Mouse (Mus musculus) neural tube, embryonic 12.5 days (tissue): ENCODE results near the gene Pex13. TPM values are rescaled to one million over a fixed set of nuclear protein-coding genes. Genes with fewer than 3 reads are reported as not detected.
A peak's percentile ranks its signal among the peaks of the same experiment; 100 is the strongest.

ENCODE experiments used
- ATAC-seq: fragments of 200-750 bp; cut with Nextera tagmentation; 2 replicates; pipeline ENCODE4 v1.8.0; 2017; ENCODE audit warnings: low read depth, mild to moderate bottlenecking, moderate TSS enrichment, moderate library complexity; ENCODE audit not compliant: low FRiP score
- H3K27ac ChIP-seq: fragments of 300-500 bp; sonication (generic); 2 replicates; pipeline ENCODE4 v1.5.1; 2016
- H3K27me3 ChIP-seq: fragments of 300-500 bp; sonication (generic); replicated peaks from 2 replicates; pipeline ENCODE4 v1.6.1; 2016; ENCODE audit warnings: mild to moderate bottlenecking
- H3K36me3 ChIP-seq: fragments of 300-500 bp; sonication (generic); 2 replicates; pipeline ENCODE4 v1.6.1; 2016; ENCODE audit warnings: mild to moderate bottlenecking
- H3K4me1 ChIP-seq: fragments of 300-500 bp; sonication (generic); 2 replicates; pipeline ENCODE4 v1.6.1; 2016
- H3K4me2 ChIP-seq: fragments of 300-500 bp; sonication (generic); replicated peaks from 2 replicates; pipeline ENCODE4 v1.6.1; 2016; ENCODE audit warnings: mild to moderate bottlenecking
- H3K4me3 ChIP-seq: fragments of 300-500 bp; sonication (generic); 2 replicates; pipeline ENCODE4 v1.5.1; 2016
- H3K9ac ChIP-seq: fragments of 300-500 bp; sonication (generic); 2 replicates; pipeline ENCODE4 v1.6.1; 2016; ENCODE audit warnings: mild to moderate bottlenecking
- H3K9me3 ChIP-seq: fragments of 300-500 bp; sonication (generic); 2 replicates; pipeline ENCODE4 v1.6.1; 2016; ENCODE audit warnings: mild to moderate bottlenecking
- WGBS: fragments of 180-500 bp; shearing (Covaris S2); methylation state at CpG from one replicate; pipeline ENCODE4 v1.1.7; 2016; 5-methylcytosine and 5-hydroxymethylcytosine counted together
- polyA plus RNA-seq: library from polyadenylated mRNA; unstranded; fragments of >200 nt; fragmentation: Nextera tagmentation; extraction: Ambion mirVana; gene quantifications from 2 replicates; pipeline ENCODE4 v1.2.1, GENCODE M21; 2016

Pex13 gene
- polyA plus RNA-seq = 45.5 and 46.8 TPM in 2 replicates

DNA sequence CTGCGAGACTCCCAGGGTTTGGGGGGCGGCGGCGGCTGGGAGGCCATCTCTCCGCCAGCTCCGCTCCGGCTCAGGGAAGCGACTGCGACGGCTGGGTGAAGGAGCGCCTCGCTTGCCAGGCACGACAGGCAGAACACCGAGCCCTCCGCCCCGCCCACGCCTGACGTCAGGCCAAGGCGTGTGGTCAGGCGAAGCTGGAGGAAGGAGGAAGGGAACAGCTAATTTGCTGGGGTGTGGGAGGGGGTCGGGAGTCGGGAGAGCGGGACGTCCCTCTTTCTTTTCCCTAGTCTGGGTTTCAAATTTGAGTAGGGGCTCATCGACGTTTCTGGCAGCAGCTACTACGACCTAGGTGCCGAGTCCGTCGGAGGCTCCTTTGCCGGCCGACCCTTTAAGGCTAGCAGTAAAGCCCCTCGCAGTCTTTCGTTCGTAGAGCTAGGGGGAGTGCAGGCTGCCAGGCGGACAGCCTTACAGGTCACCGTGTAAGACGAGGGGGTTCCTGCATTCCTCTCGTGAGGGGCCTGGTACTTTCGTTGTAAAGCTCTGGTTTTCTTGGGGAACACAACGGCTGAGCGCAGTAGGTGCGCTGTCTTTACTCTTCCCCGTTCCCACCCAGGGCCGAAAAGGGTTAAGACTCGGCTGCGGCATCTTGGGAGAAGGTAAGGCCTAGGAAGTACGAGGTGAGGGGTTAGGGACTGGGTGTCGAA, at the start of gene Pex13:
Pex13 (minus strand) TSS at position 162 of the 704 bp plus-strand sequence.
- Histone ChIP-seq H3K4me2 (peak within 1 kb of the TSS; percentile 67), H3K9ac (peak within 1 kb of the TSS; percentile 89)
- under 1% methylated on average over 49 of the region's 49 CpGs for WGBS

GRCm38 (mm10) chr11:23712299-23712698, 46.5 kb upstream of the Pex13 start:
- Histone ChIP-seq H3K4me2 (no peak overlapping the region), H3K9ac (no peak overlapping the region), H3K27me3 (no peaks in the 10 kb centered on the region), H3K4me1 (no peaks in the 10 kb centered on the region), H3K36me3 (peaks cover 73% of the 10 kb centered on the region), H3K27ac (no peak overlapping the region), H3K4me3 (no peak overlapping the region), H3K9me3 (no peaks in the 10 kb centered on the region)
- no peak for ATAC-seq
- 97% methylated on average over 3 of the region's 3 CpGs for WGBS

More for the DNA sequence above, at the start of gene Pex13:
- no peaks in the 10 kb centered on the region for H3K9me3 ChIP-seq
- H3K27me3 ChIP-seq = no peaks in the 10 kb centered on the region
- H3K4me1 ChIP-seq = peaks cover 6% of the 10 kb centered on the region; the same call in 1 of the 2 replicates
- 0 out of 2 replicates have a peak, but pooled peaks cover 3% of the 10 kb centered on the region for H3K36me3 ChIP-seq
- H3K27ac ChIP-seq = peak within 1 kb of the TSS; percentile 93
- peak; percentile 99 for ATAC-seq
- H3K4me3 ChIP-seq = peak within 1 kb of the TSS; percentile 86

DNA sequence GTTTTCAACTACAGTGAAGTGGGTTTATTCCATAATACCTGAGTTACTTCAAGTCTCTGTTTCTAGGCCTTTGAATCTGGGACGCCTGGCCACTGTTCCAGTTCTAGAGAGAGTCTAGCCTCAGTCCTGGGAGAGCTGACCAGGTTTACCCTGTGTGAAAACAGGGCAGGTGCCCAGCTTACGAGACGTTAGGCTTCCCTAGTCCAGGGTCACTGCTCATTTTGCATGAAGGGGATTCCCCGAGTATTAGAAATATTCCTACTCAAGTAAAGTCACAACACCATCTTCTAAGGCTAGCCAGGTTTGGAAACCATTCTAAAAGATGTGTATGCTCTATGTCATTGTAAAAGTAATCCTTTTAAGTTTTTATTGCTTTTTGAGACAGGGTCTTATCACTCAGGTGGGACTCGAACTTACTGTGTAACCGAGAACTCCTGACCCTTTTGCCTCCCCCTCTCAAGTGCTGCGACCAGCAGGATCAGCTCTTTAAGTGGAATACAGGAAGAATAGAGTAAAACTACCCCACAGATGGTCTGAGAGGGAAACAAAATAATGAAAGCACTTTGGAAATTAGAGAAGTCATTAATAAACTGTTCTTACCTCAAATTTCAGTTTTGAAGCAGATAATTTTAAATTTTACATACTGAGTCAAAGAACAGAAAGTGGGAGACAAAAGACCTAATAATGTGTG, 39.0 kb upstream of the Pex13 start:
- H3K27ac ChIP-seq = no peak overlapping the region
- no peaks in the 10 kb centered on the region for H3K9me3 ChIP-seq
- no peak overlapping the region for H3K4me2 ChIP-seq
- no peaks in the 10 kb centered on the region for H3K4me1 ChIP-seq
- 82% methylated on average over 7 of the region's 7 CpGs for WGBS
- no peaks in the 10 kb centered on the region for H3K27me3 ChIP-seq
- no peak overlapping the region for H3K4me3 ChIP-seq
- no peak for ATAC-seq
- H3K9ac ChIP-seq = no peak overlapping the region
- peaks cover 34% of the 10 kb centered on the region for H3K36me3 ChIP-seq

- H3K27me3 ChIP-seq = no peaks in the 10 kb centered on the region
- WGBS = 87% methylated on average over 3 of the region's 3 CpGs
- H3K4me2 ChIP-seq = no peak overlapping the region
- H3K9me3 ChIP-seq = no peaks in the 10 kb centered on the region
- H3K4me1 ChIP-seq = no peaks in the 10 kb centered on the region
- H3K27ac ChIP-seq = no peak overlapping the region
- H3K36me3 ChIP-seq = peaks cover 16% of the 10 kb centered on the region; the same call in 1 of the 2 replicates
- no peak overlapping the region for H3K9ac ChIP-seq
- no peak overlapping the region for H3K4me3 ChIP-seq
- ATAC-seq = no peak
Observed at GRCm38 (mm10) chr11:23701831-23702230, 36.1 kb upstream of the Pex13 start.

DNA sequence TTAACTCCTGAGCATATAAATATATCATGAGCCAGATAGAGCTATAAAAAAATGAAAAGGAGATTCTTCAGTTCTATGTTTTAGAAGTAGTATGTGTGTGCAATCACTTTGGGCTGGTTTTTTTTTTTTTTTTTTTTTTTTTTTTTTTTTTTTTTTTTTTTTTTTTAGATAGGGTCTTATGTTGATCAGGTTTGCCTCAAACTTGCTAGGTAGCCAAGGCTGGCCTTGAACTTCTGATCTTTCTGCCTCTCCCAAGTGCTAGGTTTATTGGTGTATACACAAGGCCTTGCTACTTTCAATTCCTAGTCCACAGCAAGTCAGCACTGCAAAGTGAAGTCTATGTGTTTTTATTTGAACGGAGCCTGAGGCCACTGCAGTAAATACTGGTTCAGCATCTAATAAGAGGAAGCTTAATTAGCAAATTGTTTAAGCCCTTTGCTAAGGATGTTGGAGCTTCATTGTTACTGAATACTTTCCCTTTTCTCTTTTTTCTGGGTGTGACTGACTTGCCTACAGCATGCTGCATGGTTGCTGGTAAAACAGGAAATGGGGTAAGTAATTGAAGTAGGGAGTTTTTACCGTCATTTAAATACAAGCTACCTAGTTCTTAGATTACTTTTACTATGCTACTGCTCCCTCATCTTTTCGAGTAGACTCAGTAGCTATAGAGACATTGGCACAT, 33.8 kb upstream of the Pex13 start:
- no peak for ATAC-seq
- WGBS = 81% methylated on average over 3 of the region's 3 CpGs
- no peaks in the 10 kb centered on the region for H3K9me3 ChIP-seq
- H3K4me3 ChIP-seq = no peak overlapping the region
- H3K36me3 ChIP-seq = peaks cover 9% of the 10 kb centered on the region; the same call in 1 of the 2 replicates
- no peak overlapping the region for H3K27ac ChIP-seq
- H3K27me3 ChIP-seq = no peaks in the 10 kb centered on the region
- H3K9ac ChIP-seq = no peak overlapping the region
- H3K4me1 ChIP-seq = no peaks in the 10 kb centered on the region
- H3K4me2 ChIP-seq = no peak overlapping the region

DNA sequence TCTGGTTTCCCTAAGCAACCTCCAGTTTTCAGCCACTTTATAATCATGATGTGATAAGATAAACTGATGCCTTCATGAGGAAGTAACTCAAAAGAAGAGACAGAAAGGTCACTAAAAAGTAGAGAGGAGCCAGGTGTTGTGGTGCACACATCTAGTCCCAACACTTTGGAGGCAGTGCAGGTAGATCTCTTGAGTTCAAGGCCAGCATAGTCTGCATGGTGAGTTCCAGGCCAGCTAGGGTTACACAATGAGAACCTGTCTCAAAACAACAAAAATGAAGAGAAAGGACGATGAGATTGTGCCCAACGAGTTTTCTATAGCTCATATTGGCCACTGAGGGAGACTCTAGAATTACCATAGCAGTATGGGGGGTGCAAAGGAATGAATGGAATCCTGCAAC, 32.8 kb upstream of the Pex13 start:
- no peak overlapping the region for H3K4me3 ChIP-seq
- H3K27me3 ChIP-seq = no peaks in the 10 kb centered on the region
- no peak overlapping the region for H3K27ac ChIP-seq
- H3K36me3 ChIP-seq = 0 out of 2 replicates have a peak, but pooled peaks cover 5% of the 10 kb centered on the region
- no peaks in the 10 kb centered on the region for H3K9me3 ChIP-seq
- no peaks in the 10 kb centered on the region for H3K4me1 ChIP-seq
- no peak overlapping the region for H3K9ac ChIP-seq
- 80% methylated on average over 2 of the region's 2 CpGs for WGBS
- H3K4me2 ChIP-seq = no peak overlapping the region
- no peak for ATAC-seq

DNA sequence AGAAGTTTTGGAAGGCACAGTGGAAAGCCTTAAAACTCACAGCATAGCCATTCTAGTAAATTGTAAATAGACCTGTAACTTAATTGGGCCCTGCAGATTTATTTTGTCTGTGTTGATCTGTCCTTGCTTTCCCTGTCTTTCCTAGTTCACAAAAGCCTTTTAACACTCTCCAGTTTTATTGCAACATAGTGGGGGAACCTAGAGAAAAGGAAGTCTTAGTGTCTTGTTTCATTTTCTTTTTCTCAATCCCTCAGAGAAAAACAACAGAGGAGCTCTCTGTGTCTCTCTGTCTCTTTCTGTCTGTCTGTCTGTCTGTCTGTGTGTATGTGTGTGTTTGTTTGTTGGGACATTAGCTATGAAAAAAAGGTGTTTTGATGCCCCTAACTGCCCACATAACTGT, 30.1 kb upstream of the Pex13 start:
- Histone ChIP-seq H3K9me3 (no peaks in the 10 kb centered on the region), H3K36me3 (no peaks in the 10 kb centered on the region; the same call in 1 of the 2 replicates), H3K4me1 (no peaks in the 10 kb centered on the region), H3K27me3 (no peaks in the 10 kb centered on the region), H3K4me3 (no peak overlapping the region), H3K27ac (no peak overlapping the region), H3K9ac (no peak overlapping the region), H3K4me2 (no peak overlapping the region)
- no peak for ATAC-seq

DNA sequence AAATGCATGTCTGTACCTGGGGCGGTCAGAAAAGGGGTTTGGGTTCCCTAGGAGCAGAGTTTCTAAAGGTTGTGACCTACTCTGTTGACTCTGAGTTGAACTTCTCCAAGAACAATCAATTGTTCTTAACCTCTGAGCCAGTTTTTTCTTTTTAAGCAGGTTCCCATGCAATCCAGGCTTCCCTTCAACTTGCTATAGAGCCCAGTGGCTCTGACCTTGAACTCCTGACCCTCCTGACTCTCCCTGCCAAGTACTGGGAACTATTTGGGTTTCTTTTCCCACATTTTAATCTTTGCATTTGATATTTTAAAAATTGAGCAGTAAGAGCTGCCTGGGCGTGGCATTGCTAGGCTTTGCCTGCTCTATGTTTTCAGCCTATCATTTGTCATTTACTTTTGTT, 27.5 kb upstream of the Pex13 start:
- no peaks in the 10 kb centered on the region for H3K27me3 ChIP-seq
- no peak overlapping the region for H3K4me3 ChIP-seq
- 91% methylated on average over 2 of the region's 2 CpGs for WGBS
- no peaks in the 10 kb centered on the region for H3K4me1 ChIP-seq
- no peak overlapping the region for H3K27ac ChIP-seq
- no peak for ATAC-seq
- no peaks in the 10 kb centered on the region for H3K9me3 ChIP-seq
- peaks cover 7% of the 10 kb centered on the region for H3K36me3 ChIP-seq
- H3K4me2 ChIP-seq = no peak overlapping the region
- no peak overlapping the region for H3K9ac ChIP-seq

DNA sequence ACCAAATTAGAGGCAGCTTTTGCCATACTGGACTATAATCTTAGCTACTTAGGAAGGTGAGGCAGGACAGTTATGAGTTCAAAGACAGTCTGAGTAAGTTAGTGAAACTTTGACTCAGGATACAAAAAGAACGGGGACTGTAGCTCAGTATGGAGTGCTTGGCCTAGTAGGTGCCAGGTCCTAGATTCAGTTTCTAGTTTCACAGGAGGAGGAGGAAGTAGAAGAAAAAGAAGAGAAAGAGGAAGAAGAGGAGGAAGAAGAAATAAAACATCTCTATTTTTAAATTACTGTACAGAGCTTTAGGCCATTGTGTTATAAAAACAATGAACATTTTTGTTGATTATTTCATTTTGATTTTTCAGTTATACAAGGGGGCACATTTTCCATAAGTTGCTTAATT, 22.3 kb upstream of the Pex13 start:
- no peak overlapping the region for H3K4me3 ChIP-seq
- no peak overlapping the region for H3K4me2 ChIP-seq
- ATAC-seq = no peak
- H3K9ac ChIP-seq = no peak overlapping the region
- no peak overlapping the region for H3K27ac ChIP-seq
- 94% methylated on average over 1 of the region's 1 CpGs for WGBS
- H3K36me3 ChIP-seq = peaks cover 9% of the 10 kb centered on the region
- H3K27me3 ChIP-seq = no peaks in the 10 kb centered on the region
- H3K9me3 ChIP-seq = no peaks in the 10 kb centered on the region
- no peaks in the 10 kb centered on the region for H3K4me1 ChIP-seq

DNA sequence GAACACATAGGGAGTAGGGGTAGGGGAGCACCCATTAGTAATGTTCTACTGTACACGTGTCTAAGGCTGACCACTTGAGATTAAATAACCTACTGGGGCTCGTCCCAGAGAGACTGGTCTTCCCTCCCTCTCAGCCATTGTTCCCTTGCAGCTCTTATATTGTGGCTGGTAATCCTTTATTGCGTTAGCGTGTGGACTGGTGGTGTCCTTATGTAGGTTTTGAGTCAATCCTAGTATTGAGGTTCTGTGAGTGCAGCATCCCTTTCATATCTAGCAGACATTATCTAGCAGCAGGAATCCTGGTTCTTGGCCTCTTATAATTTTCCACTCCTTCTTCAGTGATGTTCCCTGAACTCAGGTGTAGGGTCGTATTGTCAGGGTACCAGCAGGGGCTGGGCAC, 20.9 kb upstream of the Pex13 start:
- peaks cover 15% of the 10 kb centered on the region for H3K36me3 ChIP-seq
- no peak overlapping the region for H3K27ac ChIP-seq
- no peak overlapping the region for H3K9ac ChIP-seq
- WGBS = 85% methylated on average over 5 of the region's 5 CpGs
- no peaks in the 10 kb centered on the region for H3K9me3 ChIP-seq
- no peak overlapping the region for H3K4me2 ChIP-seq
- no peaks in the 10 kb centered on the region for H3K4me1 ChIP-seq
- ATAC-seq = no peak
- no peaks in the 10 kb centered on the region for H3K27me3 ChIP-seq
- no peak overlapping the region for H3K4me3 ChIP-seq

DNA sequence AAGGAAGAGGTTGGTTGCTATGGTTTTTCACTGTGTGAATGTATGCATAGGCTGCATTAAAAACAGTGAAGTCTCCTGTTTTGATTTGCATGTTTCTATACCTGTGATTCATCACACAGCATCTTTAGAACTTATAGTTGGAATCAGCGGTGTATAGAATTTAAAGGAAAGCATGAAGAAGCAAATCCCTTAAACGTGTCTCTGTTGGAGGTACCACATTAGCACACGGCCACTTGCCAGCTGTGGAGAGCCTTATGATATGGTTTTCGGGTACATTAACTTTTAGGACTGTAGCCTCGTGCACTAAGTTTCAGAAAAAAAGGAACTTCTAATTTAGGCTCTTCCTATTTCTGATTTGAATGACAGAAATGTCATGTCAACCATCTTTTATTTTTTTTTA, 16.8 kb upstream of the Pex13 start:
- 90% methylated on average over 5 of the region's 5 CpGs for WGBS
- Histone ChIP-seq H3K9ac (no peak overlapping the region), H3K9me3 (no peaks in the 10 kb centered on the region), H3K36me3 (peaks cover 33% of the 10 kb centered on the region), H3K4me1 (no peaks in the 10 kb centered on the region), H3K27ac (no peak overlapping the region), H3K27me3 (no peaks in the 10 kb centered on the region), H3K4me2 (no peak overlapping the region), H3K4me3 (no peak overlapping the region)
- no peak for ATAC-seq

DNA sequence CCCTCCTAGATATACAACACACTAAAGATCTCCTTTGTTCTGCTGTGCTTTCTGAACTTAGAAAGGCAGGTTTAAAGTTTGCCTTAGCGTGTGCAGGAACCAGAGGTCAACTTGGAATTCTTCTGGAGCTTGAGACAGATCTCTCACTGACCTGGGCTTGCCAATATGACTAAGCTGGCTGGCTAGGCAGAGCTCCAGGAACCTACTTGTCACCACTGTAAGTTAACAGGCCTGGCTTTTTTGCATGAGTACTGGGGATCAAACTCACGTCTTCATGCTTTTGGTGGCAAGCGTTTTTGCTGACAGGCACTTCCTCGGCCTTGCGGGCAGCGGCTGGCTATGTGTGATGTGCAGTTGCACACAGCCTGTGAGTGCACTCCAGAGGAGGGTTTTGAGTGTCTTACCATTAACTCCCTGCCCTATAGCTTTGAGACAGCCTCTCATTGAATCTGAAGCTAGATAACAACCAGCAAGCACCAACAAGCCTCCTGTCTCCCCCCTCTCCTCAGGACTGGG, 14.7 kb upstream of the Pex13 start:
- WGBS = 91% methylated on average over 6 of the region's 6 CpGs
- ATAC-seq = no peak
- H3K9ac ChIP-seq = no peak overlapping the region
- no peaks in the 10 kb centered on the region for H3K4me1 ChIP-seq
- no peak overlapping the region for H3K27ac ChIP-seq
- H3K9me3 ChIP-seq = no peaks in the 10 kb centered on the region
- no peaks in the 10 kb centered on the region for H3K27me3 ChIP-seq
- no peak overlapping the region for H3K4me3 ChIP-seq
- H3K4me2 ChIP-seq = no peak overlapping the region
- H3K36me3 ChIP-seq = peaks cover 50% of the 10 kb centered on the region
